Mouse (Mus musculus) megakaryocyte, adult 5-6 weeks (primary cell): ENCODE measurements around the gene Cpm. TPM values are rescaled to one million over a fixed set of nuclear protein-coding genes. Genes with fewer than 3 reads are reported as not detected.
A peak's percentile ranks its signal among the peaks of the same experiment; 100 is the strongest.

ENCODE experiments used
- ATAC-seq: 2 replicates; pipeline ENCODE4 v1.8.0; 2016; ENCODE audit warnings: mild to moderate bottlenecking, inconsistent platforms; ENCODE audit not compliant: poor library complexity, severe bottlenecking
- total RNA-seq, 2 experiments: library from RNA; stranded (forward) in 1 of 2; stranded (reverse) in 1 of 2; fragments of 153-499, 151-499 nt in 1 of 2; fragments of 221-1000, 200-1000 nt in 1 of 2; gene quantifications; 2 replicates each; pipeline versions ENCODE4 v1.2.3 to v1.2.4; 2015 to 2017

The Cpm gene
- total RNA-seq, 2 experiments from 2014 or later = 0.38 TPM; not detected in 1

DNA sequence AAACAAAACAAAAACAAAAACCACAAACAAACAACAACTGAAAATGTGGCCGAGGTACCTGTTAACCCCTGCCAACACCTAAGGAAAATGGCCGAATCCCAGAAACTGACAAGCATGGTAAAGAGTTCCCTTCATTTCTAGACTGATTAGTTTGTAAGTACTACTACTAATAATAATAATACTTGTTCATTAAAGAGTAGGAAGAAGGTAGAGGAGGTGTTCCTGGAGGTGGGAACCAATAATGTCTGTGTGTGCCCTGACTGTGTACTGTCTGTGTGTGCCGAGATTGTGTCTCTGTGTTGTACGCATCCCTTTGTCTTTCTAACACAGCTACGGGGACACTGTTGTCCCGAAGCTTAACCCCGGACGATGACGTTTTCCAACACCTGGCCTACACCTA, 42.0 kb downstream of the Cpm start:
- no peak for ATAC-seq

DNA sequence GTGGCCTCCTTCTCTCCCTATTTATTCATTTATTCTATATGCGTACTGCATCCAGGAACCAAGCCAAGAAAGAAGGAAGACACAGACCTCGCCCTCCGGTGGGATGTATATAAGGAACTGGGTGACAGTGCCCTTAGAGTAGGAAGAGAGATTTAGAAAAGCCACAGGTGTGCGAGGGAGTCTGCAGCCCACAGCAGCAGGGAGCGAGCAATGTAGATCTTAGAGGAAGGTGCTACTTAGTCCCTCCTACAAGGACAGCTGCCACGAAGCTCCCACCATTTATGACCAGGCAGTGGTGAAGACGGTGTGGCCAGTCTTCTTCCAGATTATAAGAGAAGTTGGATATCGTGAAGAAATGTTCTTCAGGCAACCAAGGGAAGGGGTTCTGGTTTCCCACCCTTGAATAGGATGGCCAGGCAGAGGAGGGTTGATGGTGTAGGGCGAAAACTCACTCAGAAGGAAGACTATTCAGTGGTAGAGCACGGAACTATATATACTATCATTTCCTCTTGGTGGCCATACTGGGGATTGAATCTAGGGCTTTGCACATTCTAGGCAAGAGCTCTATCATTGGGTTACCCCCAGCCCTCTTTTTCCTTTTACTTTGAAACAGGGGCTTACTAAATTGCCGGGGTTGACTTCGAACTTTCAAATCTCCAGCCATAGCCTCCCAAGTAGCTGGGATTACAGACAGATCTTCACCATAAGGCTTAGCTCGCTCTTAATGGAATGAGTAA, 42.8 kb downstream of the Cpm start:
- no peak for ATAC-seq

DNA sequence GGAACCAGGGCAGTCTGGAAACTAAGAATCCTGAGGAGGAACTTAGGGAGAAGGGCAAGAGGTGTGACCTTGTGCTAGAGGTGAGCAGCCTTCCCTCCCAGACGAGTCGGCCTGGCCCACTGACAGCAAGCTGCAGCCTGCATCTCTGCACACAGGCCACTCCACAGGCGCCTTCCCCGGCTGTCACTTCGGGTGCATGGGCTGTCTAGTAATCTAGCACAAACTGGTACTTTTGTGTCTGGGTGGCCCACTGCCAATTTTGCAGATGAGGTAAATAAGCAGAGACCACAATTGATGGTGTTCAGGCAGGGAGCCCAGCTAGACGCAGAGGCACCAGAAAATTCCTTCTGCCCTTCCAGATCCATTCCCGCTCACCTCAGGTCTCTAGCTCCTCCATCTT, 43.4 kb downstream of the Cpm start:
- ATAC-seq = no peak

DNA sequence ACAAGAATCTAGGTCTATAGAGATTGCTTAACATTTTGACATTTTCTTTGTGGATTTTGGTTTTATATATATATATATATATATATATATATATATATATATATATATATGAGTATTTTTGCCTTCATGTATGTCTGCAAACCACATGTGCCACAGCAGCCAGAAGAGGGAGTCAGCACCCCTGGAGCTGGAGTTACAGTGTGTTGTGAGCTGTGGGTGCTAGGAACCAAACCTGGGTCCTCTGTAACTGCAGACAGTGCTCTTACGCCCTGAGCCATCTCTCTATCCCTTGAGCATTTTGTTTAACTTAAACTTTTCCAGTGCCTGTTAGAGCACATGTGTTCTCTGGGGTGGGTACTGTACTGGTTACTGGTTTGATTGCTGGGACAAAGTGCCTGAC, 44.6 kb downstream of the Cpm start:
- ATAC-seq = no peak

DNA sequence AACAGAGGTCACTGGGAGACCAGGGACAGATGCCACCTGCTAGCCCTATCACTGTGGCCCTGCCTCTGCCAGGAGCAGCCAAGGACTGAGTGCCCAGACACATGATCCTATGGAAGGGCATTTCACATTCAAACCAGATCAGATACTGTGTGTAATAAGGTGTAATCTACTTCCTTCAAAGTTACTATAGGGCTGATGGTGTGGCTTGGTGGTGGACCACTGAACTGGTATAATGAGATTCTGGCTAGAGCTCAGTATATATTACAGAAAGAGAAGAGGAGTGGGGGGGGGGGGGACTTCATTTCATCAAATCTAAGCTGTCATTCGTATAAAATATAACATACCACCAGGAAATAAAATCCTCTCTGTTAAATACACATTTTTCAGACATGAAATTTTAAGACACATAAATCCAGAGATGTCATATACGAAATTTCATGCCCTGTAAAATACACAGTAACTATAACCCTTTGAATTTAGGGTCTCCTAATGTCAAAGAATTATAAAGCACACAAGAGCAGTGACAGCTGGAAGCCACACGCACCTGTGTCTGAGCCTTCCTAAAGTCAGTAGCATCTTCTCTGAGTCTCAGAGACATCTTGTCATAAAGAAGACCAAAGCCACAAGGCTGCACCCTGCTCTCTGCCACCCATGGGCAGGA, 45.2 kb downstream of the Cpm start:
- no peak for ATAC-seq

DNA sequence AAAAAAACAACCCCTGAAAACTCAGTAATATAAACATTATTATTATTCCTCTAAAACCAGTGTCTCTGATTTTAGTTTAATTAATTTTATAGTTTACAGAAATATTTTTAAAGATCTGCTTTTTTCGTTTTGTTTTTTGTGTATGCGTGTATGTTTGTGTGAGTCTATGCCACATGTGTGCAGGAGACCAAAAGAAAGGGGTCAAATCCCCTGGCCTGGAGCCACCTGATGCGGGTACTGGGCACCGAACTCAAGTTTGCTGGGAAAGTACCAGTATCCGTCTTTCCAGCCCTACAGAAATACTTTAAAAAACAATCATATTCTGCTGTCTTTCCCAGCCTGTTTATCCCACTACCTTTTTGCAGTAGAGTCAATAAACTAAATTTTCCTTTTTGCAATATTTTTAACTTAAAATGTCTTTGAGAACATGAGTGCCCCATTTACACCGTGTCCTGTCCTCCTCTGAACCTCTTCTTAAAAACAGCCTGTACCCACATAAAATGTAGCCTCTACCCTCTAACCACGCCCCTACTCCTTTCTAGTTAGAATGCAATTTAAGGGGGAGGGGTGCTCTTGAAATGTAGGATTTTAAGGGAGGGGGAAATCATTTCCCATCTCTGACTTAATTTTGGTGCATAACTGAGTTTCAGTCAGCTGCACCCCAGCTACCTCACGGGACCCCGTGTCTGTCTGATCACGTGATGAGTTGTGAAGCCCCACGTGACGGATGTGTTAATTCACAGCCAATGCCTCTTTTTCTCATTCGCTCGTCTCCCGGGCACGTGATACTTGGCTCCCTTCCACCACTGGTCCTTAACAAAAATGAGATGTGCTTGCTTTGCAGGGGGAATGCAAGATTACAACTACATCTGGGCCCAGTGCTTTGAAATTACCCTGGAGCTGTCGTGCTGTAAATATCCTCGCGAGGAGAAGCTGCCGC, 46.1 kb downstream of the Cpm start:
- peak; percentile 29; the same call in 1 of the 2 replicates for ATAC-seq

DNA sequence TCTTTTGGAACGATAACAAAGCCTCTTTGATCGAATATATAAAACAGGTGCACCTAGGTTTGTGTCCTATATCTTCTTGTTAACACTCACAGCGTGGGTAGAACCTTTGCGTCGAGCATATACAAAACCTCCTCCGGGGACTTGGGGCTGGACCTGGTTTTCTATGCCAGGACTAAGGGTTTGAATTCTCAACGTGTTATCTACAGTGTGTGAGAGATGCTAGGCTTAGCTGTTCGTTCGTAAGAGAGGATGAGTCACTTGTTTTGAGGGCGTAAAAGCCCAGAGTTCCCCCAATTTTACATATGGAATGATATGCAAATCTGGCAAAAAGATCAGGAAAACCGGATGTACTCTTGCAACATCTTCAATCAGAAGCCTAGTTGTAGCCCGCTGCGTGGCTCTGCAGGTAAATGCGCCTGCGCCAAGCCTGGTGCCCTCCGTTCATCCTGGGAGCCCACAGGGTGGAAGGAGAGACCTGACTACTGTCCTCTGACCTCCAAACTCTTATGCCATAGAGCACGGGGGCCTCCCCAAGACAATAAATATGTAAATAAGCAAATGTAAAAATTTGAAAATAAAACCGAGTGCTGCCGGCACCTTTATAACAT, 46.8 kb downstream of the Cpm start:
- ATAC-seq = no peak

DNA sequence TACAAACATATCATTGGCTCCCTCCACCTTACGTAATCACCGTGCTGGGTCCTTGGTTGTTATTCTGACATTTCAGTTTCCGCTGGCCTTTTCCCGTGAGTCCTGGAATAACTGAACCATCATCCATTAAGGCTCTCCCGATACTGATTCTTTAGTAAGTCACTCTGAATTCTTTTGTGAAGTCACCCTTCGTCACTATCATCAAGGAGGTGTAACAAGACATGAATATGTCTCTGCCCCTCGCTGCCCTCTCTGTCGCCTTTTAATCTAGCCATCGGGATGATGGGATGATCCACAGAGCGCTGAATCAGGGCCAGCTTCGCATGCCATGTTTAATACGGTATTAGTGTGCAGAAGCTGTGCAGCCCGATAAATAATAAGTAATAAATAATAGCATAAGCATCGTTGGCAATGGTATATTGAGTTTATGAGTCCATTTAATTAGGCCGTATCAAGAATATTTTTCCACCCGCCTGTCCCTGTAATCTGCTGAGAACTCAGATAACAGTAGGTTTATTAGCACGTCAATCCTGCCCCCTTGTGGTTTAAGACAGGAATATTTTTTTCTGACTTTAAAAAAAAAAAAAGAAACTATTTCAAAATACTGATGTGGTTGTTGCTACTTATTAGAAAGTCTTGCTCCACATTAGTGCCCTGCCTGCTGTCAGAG, 47.5 kb downstream of the Cpm start:
- peak; percentile 74 for ATAC-seq

DNA sequence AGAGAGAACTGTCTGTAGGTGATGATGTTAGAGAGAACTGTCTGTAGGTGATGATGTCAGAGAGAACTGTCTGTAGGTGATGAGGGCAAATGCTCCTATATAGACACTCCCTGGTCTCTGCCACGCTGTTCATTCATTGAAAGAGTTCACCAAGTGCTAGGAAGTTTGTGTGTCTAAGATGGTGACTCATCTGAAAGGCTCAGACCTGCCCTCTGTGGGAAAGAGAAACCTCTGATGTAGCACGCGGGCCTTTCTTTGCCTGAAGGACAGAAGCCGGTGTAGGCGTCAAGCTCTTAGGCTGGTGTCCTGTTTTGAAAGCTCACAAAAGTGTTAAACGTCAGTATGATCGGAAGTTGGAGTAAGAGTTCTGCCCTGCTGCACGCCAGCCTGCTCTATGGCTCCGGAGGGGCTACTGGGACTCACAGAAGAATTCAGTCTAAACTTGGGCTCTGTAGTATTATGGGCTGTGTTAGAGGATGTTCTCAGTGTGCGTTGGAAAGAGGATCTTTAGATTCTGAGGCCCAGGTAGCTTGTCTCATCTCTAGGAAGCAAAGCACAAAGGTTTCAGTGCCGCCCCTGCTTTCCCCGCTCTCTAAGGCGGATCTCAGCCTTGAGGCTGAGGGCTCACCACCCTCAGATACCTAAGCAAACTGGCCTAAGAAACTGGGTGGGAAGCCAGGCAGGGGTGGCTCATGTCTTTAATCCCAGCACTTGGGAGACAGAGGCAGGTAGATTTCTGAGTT, 48.4 kb downstream of the Cpm start:
- no peak for ATAC-seq

DNA sequence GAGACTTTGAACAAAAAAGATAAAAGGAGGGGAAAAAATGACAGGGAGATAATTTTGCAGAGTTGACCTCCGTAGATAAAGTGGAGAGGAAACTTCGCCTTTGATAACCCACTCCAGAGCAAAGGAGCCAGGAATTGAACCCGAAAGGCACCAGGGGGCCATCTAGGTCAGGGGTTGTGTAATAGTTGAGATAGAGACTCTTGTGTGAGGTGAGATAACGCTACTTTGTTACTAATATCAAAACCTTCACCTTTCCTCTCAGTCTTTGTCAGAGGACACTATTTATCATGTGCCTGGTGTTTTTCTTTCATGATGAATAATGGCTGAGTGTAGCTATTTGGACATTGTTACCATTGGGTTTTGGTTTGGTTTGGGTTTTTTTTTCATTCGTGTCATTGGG, 49.1 kb downstream of the Cpm start:
- ATAC-seq = no peak

DNA sequence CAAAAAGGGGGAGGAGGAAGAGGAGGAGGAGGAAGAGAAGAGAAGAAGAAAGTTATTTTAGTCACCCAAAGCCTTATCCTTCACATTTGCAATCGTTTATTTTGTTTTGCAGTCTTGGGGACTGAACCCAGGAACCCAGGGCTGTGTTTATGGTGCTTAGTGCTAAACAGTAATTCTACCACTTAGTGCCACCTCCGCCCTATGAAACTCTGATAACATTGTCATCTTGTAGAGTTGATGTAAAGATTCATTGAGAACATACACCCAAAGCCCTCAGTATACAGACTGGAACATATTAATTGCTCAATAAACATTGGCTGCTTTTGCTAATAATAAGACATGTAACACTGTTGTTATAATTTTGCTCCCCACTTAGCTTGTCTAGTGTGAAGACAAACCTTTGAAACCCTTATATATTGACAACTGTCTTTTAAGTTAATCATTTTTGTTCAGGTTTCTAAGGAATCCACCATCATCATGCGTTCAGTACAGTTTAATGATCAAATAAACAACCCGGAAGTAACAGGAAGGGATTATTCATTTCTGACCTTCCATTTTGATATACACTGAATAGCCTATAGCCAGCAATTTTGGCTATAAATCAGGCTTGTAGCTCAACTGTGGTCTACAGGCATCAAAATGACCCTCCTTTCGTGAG, 49.9 kb downstream of the Cpm start:
- ATAC-seq = no peak

DNA sequence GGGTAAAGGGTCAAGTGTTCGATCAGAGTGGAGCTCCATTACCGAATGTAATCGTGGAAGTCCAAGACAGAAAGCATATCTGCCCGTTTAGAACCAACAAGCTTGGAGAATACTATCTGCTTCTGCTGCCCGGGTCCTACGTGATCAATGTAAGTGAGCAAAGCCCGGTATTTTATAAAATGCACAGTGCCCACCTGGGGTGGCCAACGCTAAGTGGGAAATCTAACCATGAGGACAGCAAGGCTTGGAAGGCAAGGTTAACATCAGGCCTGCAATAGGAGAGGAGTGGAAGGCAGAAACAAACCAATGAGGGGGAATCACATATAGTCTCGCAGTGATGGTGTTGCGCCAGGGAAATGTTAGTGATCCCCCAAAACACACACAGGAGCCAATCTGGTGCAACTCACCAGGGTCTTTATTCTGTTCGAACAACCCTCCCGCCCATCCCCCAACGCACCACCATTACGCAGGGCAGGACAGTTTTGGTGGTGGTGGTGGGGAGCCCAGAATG, 50.7 kb downstream of the Cpm start:
- ATAC-seq = no peak

DNA sequence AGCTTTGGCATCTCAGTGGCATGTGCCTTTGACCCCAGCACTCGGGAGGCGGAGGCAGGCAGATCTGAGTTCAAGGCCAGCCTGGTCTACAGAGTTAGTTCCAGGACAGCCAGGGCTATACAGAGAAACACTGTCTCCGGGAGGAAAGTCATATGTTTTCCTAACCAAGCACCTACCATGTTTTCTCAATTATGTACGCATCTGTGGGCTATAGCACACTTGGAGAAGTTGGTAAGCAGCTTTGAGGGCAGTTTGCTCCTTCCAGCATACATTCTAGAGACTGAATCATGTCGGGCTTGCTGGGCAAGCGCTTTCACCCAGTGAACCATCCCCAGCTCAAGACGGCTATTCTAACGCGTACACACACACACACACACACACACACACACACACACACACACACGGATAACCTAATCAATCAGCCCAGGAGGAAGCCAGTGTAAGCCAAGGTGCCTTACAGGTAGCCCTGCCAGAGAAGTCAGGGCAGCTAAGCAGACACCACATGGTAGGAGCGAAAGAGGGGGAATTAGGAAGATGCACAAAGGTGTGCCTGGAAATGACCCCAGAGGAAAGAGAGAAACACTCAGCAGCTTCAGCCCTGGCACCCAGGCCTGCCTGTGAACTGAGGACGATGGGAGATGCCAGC, 51.7 kb downstream of the Cpm start:
- no peak for ATAC-seq

DNA sequence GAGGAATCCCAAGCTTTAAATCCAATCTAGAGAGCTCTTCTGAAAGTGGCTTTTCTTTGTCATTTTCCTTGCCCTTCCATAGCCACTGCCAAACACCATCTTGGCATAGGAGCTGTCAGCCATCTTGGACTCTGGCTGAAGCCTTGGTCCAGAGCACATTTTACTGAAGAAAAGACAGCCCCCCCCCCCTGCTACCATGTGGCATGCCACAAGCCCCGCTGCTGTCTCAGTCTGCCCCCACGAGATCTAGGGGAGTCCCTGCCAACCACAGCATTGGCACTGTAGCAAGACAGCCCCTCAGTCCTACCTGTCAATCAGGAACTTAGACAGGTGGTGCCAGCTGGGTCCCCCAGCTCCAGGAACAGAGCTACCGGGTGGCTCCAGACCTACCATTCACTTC, 52.2 kb downstream of the Cpm start:
- ATAC-seq = no peak

DNA sequence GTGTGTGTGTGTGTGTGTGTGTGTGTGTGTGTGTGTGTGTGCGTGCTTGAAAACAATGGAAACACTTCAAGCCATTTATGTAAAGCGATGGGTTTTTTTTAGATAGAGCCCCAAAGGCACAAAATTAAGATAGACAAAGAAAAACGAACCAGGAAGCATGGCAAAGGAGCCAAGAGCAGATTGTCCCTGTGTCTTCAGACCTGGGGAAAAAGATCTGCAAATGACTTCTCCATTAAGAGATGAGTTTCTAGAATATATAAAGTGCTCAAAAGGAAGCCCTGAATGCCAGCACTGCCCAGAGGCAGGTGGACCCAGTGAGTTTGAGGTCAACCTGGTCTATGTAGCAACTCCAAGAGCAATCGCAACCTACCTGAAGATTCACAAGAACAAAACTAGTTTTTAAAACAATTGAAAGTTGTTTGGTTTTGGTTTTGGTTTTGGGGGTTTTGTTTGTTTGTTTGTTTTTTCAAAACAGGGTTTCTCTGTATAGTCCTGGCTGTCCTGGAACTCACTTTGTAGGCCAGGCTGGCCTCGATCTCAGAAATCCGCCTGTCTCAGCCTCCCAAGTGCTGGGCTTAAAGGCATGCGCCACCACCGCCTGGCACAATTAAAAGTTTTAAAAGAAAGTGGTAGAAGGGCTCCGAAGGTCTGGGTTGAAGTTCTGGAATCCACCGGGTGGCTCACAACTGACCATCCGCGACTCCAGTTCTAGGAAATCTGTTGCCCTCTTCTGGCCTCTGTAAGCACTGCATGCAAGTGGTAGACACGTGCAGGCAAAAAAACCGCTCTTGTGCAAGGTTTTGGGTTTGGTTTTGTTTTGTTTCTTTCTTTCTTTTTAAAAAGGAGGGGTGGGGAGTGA, 52.9 kb downstream of the Cpm start:
- peak; percentile 77 for ATAC-seq

DNA sequence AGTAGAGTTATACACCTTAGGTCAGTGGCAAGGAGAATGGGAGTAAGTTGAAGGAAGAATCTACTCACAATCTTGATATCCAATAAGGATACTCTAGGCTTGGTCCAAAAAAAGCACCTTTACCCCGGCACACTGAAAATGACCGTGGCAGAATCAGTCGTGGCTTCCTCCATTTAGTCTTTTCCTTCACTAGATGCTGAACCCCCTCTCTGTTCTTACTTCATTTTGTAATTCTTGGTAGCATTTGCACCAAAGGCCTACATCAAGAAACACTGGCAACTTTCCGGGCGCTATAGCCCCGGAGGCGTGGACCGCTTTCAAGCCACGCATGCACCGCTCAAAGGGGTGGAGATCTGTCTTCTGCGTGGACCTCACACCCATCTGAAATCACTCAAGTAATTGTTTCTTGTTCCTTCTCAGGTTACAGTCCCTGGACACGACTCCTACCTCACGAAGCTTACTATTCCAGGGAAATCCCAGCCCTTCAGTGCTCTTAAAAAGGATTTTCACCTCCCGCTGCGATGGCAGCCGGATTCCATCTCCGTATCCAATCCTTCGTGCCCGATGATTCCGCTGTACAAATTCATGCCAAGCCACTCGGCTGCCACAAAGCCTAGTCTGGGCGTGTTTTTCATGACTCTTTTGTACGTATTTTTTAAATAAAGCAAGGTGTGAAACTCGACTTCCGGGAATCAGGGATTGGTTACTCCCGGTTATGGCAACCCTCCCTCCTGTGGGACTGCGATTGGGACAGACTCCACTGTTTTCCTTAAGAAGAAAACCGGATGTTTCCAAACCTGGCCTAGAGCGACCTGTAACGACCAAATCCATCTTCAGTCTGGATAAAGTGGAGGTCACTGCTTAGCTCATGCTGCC, 53.8 kb downstream of the Cpm start:
- no peak for ATAC-seq

DNA sequence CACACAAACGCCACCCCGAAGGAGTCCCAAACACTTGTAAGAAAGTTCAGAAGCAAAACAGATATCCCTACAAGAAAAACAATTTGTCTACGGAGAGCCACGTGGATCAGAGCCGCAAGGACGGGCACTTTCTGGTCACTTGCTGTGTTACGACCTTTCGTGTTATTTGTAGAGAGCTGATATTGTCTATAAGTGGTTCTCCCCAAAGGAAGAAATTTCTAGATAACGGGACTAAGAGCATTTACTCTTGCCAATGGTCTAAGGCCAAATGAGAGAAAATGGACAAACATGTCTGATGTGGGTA, 54.4 kb downstream of the Cpm start:
- ATAC-seq = no peak
